Mouse (Mus musculus) hindbrain, embryonic 13.5 days (tissue): ENCODE measurements around the gene Sorbs1. TPM values are rescaled to one million over a fixed set of nuclear protein-coding genes. Genes with fewer than 3 reads are reported as not detected.

Source experiments
- ATAC-seq: fragments of 200-750 bp; cut with Nextera tagmentation; 2 replicates; pipeline ENCODE4 v1.8.0; 2017; ENCODE audit warnings: moderate TSS enrichment; ENCODE audit not compliant: low FRiP score
- H3K27ac ChIP-seq: fragments of 300-500 bp; sonication (generic); 2 replicates; pipeline ENCODE4 v1.5.1; 2015; ENCODE audit warnings: inconsistent platforms, mild to moderate bottlenecking, moderate library complexity
- H3K27me3 ChIP-seq: fragments of 300-500 bp; sonication (generic); 2 replicates; pipeline ENCODE4 v1.6.1; 2015; ENCODE audit warnings: mild to moderate bottlenecking, inconsistent platforms
- H3K36me3 ChIP-seq: fragments of 300-500 bp; sonication (generic); 2 replicates; pipeline ENCODE4 v1.6.1; 2015; ENCODE audit warnings: mild to moderate bottlenecking, inconsistent platforms
- H3K4me1 ChIP-seq: fragments of 300-500 bp; sonication (generic); replicated peaks from 2 replicates; pipeline ENCODE4 v1.6.1; 2015; ENCODE audit warnings: inconsistent platforms
- H3K4me2 ChIP-seq: fragments of 300-500 bp; sonication (generic); 2 replicates; pipeline ENCODE4 v1.6.1; 2015; ENCODE audit warnings: inconsistent platforms, mild to moderate bottlenecking, moderate library complexity
- H3K4me3 ChIP-seq: fragments of 300-500 bp; sonication (generic); 2 replicates; pipeline ENCODE4 v1.5.1; 2015; ENCODE audit warnings: mild to moderate bottlenecking, inconsistent platforms
- H3K9ac ChIP-seq: fragments of 300-500 bp; sonication (generic); 2 replicates; pipeline ENCODE4 v1.6.1; 2015; ENCODE audit warnings: mild to moderate bottlenecking, inconsistent platforms
- H3K9me3 ChIP-seq: fragments of 300-500 bp; sonication (generic); 2 replicates; pipeline ENCODE4 v1.6.1; 2016; ENCODE audit warnings: inconsistent platforms
- WGBS: fragments of 180-500 bp; shearing (Covaris S2); methylation state at CpG from one replicate; pipeline ENCODE4 v1.1.7; 2015; 5-methylcytosine and 5-hydroxymethylcytosine counted together
- polyA plus RNA-seq: library from polyadenylated mRNA; unstranded; fragments of >200 nt; fragmentation: Nextera tagmentation; extraction: Ambion mirVana; gene quantifications from 2 replicates; pipeline ENCODE4 v1.2.1, GENCODE M21; 2015

Sorbs1 gene
- polyA plus RNA-seq, 1 experiment from 2014 or later, result 100 TPM

DNA sequence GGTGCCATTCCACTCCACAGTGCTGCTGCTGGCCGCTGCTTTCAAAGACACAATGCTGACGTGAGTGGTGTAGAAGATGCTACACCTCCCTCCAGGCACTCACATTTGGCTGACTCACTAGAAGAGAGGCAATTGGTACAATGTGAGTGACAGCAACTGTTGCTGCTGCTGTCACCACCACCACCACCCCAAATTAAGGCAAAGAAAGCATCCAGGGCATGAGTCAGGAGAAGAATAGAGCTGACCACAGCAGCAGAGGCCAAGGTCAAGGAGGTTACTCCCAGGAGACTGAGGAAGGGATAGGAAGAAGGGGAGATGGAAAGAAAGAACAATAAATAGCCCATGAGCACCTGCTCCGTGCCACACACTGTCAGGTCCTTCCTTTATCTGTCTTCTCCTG lies 84.4 kb downstream of the Sorbs1 start:
- no peak for ATAC-seq
- no peak overlapping the region for H3K9ac ChIP-seq
- peaks cover 31% of the 10 kb centered on the region for H3K4me1 ChIP-seq
- WGBS, result 66% methylated on average over 3 of the region's 3 CpGs
- H3K36me3 ChIP-seq, result no peaks in the 10 kb centered on the region
- no peak overlapping the region for H3K4me2 ChIP-seq
- H3K9me3 ChIP-seq, result no peaks in the 10 kb centered on the region
- H3K27ac ChIP-seq, result no peak overlapping the region
- no peaks in the 10 kb centered on the region for H3K27me3 ChIP-seq
- H3K4me3 ChIP-seq, result no peak overlapping the region

GRCm38 (mm10) chr19:40426103-40426960 lies 87.2 kb downstream of the Sorbs1 start:
- Histone ChIP-seq H3K36me3 (no peaks in the 10 kb centered on the region), H3K4me3 (no peak overlapping the region), H3K27me3 (no peaks in the 10 kb centered on the region), H3K9ac (no peak overlapping the region), H3K4me2 (no peak overlapping the region), H3K4me1 (peaks cover 23% of the 10 kb centered on the region), H3K27ac (peak overlapping the region; percentile 66), H3K9me3 (no peaks in the 10 kb centered on the region)
- ATAC-seq, result peak; percentile 65; the same call in 1 of the 2 replicates
- 78% methylated on average over 16 of the region's 16 CpGs for WGBS

DNA sequence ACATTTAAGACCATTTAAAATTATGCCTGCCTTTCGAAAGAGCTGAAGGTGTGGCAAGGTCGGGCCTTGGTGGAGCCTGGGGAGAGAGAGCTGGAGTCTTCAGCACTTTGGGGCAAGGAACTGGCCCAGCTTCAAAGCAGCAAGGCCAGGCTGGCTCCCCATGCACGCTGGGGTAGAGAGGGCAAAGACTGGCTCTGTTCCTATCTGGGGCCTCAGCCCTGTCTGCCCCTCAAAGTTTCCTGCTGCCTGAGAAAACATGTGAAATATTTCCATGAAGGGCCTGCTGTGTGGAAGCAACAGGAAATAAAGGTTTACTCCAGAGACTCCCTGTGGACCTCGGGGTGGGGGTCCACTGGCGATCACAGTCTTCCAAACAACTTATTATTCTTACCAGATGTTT lies 88.3 kb downstream of the Sorbs1 start:
- no peak for ATAC-seq
- H3K9me3 ChIP-seq, result no peaks in the 10 kb centered on the region
- no peak overlapping the region for H3K9ac ChIP-seq
- H3K4me3 ChIP-seq, result no peak overlapping the region
- no peaks in the 10 kb centered on the region for H3K27me3 ChIP-seq
- peak overlapping the region; percentile 66 for H3K27ac ChIP-seq
- H3K4me1 ChIP-seq, result peaks cover 21% of the 10 kb centered on the region
- no peak overlapping the region for H3K4me2 ChIP-seq
- H3K36me3 ChIP-seq, result no peaks in the 10 kb centered on the region
- WGBS, result 68% methylated on average over 5 of the region's 5 CpGs

DNA sequence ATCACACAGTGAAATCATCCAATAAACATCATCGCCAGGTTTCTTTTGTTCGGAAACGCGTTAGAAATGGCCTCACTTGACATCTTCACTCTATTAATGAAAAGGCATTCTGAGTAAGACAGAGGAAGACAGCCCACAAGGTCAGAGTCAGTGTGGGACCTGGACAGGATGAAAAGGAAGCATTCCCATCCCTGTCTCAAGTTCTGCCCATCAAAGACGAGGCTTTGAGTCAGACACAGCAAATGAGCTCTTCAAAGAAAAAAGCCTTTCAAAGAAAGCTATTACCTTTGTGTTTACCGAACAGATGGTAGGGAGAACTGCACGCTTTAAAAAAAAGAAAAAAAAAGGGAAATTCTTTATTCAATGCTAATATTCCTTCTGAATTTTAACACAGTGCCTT lies 92.5 kb downstream of the Sorbs1 start:
- H3K9ac ChIP-seq, result no peak overlapping the region
- no peak overlapping the region for H3K4me2 ChIP-seq
- no peaks in the 10 kb centered on the region for H3K9me3 ChIP-seq
- H3K4me3 ChIP-seq, result no peak overlapping the region
- peak overlapping the region; percentile 27; the same call in 1 of the 2 replicates for H3K27ac ChIP-seq
- no peak for ATAC-seq
- H3K27me3 ChIP-seq, result no peaks in the 10 kb centered on the region
- peaks cover 8% of the 10 kb centered on the region for H3K4me1 ChIP-seq
- WGBS, result 45% methylated on average over 7 of the region's 7 CpGs
- no peaks in the 10 kb centered on the region for H3K36me3 ChIP-seq

- Histone ChIP-seq H3K4me2 (no peak overlapping the region), H3K27ac (no peak overlapping the region), H3K36me3 (no peaks in the 10 kb centered on the region), H3K4me3 (no peak overlapping the region), H3K27me3 (no peaks in the 10 kb centered on the region), H3K9ac (no peak overlapping the region), H3K9me3 (no peaks in the 10 kb centered on the region), H3K4me1 (peaks cover 13% of the 10 kb centered on the region)
- ATAC-seq, result no peak
- 81% methylated on average over 7 of the region's 7 CpGs for WGBS
Observed at GRCm38 (mm10) chr19:40419315-40419714, 94.3 kb downstream of the Sorbs1 start.

- no peaks in the 10 kb centered on the region for H3K9me3 ChIP-seq
- H3K4me2 ChIP-seq, result no peak overlapping the region
- H3K27ac ChIP-seq, result no peak overlapping the region; the same call in 1 of the 2 replicates
Observed at GRCm38 (mm10) chr19:40417155-40417821, 96.3 kb downstream of the Sorbs1 start.

GRCm38 (mm10) chr19:40415725-40416124 lies 97.9 kb downstream of the Sorbs1 start:
- ATAC-seq, result no peak
- no peaks in the 10 kb centered on the region for H3K36me3 ChIP-seq
- 95% methylated on average over 1 of the region's 1 CpGs for WGBS
- no peak overlapping the region for H3K9ac ChIP-seq
- no peak overlapping the region for H3K4me3 ChIP-seq
- H3K27ac ChIP-seq, result no peak overlapping the region
- H3K27me3 ChIP-seq, result no peaks in the 10 kb centered on the region
- H3K9me3 ChIP-seq, result no peaks in the 10 kb centered on the region
- H3K4me1 ChIP-seq, result peaks cover 20% of the 10 kb centered on the region
- no peak overlapping the region for H3K4me2 ChIP-seq

More at GRCm38 (mm10) chr19:40417155-40417821, 96.3 kb downstream of the Sorbs1 start:
- ATAC-seq, result no peak
- no peaks in the 10 kb centered on the region for H3K36me3 ChIP-seq
- H3K9ac ChIP-seq, result no peak overlapping the region
- WGBS, result 79% methylated on average over 8 of the region's 8 CpGs
- no peak overlapping the region for H3K4me3 ChIP-seq
- no peaks in the 10 kb centered on the region for H3K27me3 ChIP-seq
- peaks cover 11% of the 10 kb centered on the region for H3K4me1 ChIP-seq

DNA sequence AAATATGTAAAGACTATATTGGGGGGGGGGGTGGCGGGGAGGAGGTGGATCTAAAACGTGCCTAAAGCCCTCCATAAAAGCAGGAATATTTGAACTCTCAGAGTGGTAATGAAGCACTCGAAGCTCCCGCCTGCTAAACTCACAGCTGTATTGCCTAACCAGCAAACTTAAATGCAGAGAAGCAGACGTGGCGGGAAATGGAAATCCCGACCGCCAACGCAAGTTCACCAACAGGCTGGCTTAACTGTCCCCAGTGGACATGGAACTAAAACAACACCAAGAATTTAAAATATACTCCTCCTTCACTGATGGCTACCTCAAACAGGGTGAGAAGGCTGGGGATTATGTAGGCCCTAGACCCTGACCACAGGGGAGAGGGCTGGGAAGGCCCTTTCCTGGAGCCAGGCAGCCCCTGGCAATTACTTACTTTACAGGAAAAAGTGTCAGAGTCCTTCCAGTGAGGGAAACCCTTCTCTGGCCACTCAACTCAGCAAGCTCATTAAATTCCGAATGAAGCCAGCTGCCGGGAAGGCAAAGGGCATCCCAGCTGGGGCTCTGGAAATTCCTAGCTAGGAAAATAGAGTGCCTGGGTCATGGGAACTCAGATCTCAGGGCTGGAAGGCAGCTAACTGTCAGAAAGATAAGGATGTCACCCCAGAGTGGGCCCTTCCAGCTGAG lies 98.6 kb downstream of the Sorbs1 start:
- Histone ChIP-seq H3K9me3 (no peaks in the 10 kb centered on the region), H3K36me3 (no peaks in the 10 kb centered on the region), H3K27ac (peak overlapping the region; percentile 66), H3K9ac (no peak overlapping the region), H3K4me1 (peaks cover 28% of the 10 kb centered on the region), H3K27me3 (no peaks in the 10 kb centered on the region), H3K4me2 (no peak overlapping the region), H3K4me3 (no peak overlapping the region)
- ATAC-seq, result no peak
- WGBS, result 62% methylated on average over 11 of the region's 11 CpGs

- no peaks in the 10 kb centered on the region for H3K9me3 ChIP-seq
- WGBS, result 82% methylated on average over 6 of the region's 6 CpGs
- no peak for ATAC-seq
- H3K4me2 ChIP-seq, result no peak overlapping the region
- H3K9ac ChIP-seq, result no peak overlapping the region
- H3K4me3 ChIP-seq, result no peak overlapping the region
- H3K4me1 ChIP-seq, result peaks cover 29% of the 10 kb centered on the region
- H3K27me3 ChIP-seq, result no peaks in the 10 kb centered on the region
- H3K36me3 ChIP-seq, result no peaks in the 10 kb centered on the region
- H3K27ac ChIP-seq, result no peak overlapping the region
Observed at GRCm38 (mm10) chr19:40414386-40414785, 99.2 kb downstream of the Sorbs1 start.

DNA sequence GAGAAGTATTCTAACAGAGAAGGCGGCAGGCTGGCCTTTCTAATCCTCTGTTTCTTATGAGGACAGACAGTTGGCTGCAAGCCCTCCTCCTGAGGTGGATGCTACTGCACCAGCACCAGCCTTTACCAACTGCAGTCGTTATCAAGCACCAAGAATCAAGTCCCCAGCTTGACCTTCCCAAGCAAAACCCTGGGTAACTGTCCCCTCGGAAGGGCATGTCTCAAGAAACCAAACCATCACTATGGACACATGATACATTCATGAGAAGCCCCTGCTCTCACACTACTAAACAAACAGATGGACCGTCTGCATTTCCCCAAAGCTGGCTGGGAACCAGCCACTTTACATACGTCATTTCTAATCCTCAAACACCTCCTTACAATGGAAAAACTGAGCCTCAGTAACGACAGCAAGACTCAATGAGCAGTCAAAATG lies 102.2 kb downstream of the Sorbs1 start:
- no peak for ATAC-seq
- H3K27me3 ChIP-seq, result no peaks in the 10 kb centered on the region
- WGBS, result 57% methylated on average over 6 of the region's 6 CpGs
- no peak overlapping the region for H3K9ac ChIP-seq
- no peak overlapping the region for H3K27ac ChIP-seq
- H3K9me3 ChIP-seq, result no peaks in the 10 kb centered on the region
- no peak overlapping the region for H3K4me3 ChIP-seq
- H3K36me3 ChIP-seq, result no peaks in the 10 kb centered on the region
- H3K4me1 ChIP-seq, result peaks cover 32% of the 10 kb centered on the region
- no peak overlapping the region for H3K4me2 ChIP-seq

GRCm38 (mm10) chr19:40410511-40410910 lies 103.1 kb downstream of the Sorbs1 start:
- Histone ChIP-seq H3K9ac (no peak overlapping the region), H3K4me1 (peaks cover 32% of the 10 kb centered on the region), H3K4me2 (no peak overlapping the region), H3K9me3 (no peaks in the 10 kb centered on the region), H3K27ac (no peak overlapping the region; the same call in 1 of the 2 replicates), H3K36me3 (0 out of 2 replicates have a peak, but pooled peaks cover under 1% of the 10 kb centered on the region), H3K27me3 (no peaks in the 10 kb centered on the region), H3K4me3 (no peak overlapping the region)
- no peak for ATAC-seq
- 87% methylated on average over 4 of the region's 4 CpGs for WGBS

DNA sequence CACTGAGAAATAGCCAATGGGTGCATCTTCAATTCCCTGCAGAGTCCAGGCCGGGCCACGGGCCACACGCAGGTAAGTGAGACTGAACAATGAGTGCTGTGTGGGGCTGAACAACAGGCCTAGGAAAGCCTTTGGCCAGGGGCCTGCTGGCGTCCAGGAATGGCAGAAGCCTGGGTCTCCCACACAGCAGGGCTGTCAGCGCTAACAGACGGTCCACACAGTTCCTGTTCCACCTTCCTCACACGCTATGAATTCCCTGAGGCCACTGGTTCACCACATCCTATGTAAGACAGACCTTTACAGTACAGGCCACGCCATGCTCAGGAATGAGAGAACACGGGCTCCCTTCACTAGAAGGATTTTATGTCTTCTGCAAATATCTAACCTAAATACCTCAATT lies 103.5 kb downstream of the Sorbs1 start:
- no peak for ATAC-seq
- Histone ChIP-seq H3K4me1 (peaks cover 28% of the 10 kb centered on the region), H3K9me3 (no peaks in the 10 kb centered on the region), H3K4me3 (no peak overlapping the region), H3K27ac (no peak overlapping the region), H3K4me2 (no peak overlapping the region), H3K27me3 (no peaks in the 10 kb centered on the region), H3K9ac (no peak overlapping the region), H3K36me3 (0 out of 2 replicates have a peak, but pooled peaks cover 3% of the 10 kb centered on the region)
- 75% methylated on average over 9 of the region's 9 CpGs for WGBS
